Mouse (Mus musculus): ENCODE data around the gene F2rl2.
A peak's percentile ranks its signal among the peaks of the same experiment; 100 is the strongest.

Gene F2rl2

DNA sequence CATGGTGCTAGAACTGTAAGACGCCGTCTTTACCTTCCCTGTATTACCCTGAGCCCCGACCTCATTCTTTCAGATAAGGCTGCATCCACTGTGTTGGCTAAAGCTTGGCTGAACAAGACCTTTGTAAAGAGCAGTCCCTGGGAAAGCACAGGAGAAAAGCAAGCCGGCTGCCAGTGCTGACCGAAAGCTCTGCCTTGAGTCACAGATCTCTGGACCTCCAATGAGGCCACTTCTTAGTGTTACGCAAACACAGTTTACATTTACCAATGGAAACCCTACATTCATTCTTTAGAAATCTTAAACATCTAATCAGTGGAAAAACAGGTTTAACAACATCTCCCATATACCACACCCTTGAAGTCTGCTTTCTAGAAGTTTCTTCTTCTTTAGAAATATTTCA is 8.9 kb downstream of the F2rl2 start:
- no peak for DNase-seq

DNA sequence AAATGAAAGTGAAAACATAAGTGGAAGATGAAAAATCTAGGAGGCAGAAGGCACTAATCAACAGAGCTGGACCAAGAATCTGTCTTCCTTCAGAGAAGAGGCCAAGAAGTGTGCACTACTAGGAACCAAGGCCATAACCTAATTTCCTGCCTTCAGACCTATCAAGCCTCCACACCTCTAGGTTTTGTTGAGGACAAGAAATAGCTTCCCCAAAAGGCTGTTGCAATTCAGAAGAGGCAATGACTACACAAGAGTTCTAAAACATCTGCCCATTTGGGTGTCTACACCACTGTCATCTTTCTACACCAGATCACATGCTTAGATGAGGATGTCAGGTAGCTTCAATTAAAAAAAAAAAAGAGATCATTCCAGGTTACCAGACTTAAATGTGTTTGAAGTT is 15.4 kb downstream of the F2rl2 start:
- DNase-seq = no peak

DNA sequence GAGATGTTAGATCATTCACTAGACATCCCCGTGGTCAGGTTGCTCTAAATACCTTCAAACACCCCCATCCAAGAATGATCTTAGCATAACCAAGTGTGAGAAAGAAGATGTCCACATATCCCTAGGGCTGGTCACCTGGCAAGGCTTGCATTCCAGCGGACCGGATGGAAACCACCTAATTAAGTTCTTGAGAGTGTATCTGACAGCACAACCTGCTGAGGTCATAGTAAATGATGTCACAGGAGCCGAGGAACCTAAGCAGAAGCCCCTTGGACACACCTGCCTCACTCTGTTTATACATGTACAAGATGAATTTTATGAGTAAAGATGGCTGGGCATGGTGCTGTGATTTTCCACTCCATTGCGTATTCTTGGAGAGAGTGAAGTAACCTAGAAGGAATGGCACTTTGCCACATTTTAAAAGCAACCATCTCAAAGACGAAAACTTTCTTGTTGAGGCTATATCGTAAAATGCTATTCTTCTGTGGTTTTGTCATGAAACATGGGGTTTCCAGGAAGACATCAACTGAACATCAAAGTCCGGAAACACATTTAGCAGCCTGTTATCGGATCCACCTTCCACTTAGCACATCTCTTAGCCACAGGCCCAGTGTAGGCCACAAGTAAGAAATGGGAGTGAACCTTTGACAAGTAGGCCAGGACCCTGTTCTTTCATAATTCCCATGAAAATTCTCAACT is 16.1 kb downstream of the F2rl2 start:
- DNase-seq = no peak

DNA sequence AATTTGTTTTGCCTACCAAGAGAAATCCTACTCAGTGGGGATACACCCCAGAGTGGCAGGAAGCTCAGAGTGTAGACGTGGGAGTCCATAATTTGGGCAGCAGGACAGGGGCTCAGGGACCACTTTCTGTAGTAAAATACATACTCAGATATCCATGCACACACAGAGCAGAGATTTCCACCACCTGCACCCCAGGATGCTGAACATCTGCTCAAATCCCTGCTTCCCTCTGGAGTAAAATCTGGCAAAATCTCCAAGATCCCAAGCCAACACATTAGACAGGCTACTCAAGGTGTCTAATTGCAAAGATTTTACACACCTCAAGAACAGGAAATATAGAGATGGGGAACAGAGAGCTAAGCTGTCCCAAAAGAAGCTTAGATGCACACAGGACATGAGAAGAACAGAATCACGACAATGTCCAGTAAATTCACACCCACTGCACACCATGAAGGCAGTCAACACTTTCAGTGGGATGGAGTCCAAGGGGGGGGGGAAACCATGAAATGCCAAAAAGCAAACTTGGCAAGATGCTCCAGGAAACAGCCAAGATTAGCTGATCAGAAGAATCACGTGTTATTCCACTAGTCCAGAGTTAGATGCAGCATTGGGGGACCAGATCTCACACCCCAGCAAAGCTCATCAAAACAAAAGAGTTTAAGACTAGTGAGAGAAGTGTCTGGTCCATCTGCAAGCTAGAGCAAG is 17.8 kb downstream of the F2rl2 start:
- no peak for DNase-seq

DNA sequence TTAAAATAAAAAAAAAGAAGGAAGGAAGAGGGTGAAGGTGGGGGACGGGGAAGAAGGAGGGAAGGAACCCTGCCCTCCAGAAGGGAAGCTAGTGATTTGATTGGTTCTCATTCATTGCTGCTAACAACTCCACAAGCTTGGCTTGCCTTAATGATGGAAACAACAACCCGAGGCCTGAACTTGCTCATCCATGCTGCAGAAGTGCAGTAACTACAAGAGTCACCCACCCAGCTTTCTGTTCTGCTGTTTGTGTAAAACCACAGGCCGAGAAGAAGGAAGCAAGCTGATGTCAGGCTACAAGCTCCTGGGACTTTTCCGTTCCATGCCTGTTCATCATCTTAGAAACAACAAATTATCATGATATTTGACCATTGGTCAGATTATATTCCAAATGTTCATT is 18.7 kb downstream of the F2rl2 start:
- DNase-seq = no peak

DNA sequence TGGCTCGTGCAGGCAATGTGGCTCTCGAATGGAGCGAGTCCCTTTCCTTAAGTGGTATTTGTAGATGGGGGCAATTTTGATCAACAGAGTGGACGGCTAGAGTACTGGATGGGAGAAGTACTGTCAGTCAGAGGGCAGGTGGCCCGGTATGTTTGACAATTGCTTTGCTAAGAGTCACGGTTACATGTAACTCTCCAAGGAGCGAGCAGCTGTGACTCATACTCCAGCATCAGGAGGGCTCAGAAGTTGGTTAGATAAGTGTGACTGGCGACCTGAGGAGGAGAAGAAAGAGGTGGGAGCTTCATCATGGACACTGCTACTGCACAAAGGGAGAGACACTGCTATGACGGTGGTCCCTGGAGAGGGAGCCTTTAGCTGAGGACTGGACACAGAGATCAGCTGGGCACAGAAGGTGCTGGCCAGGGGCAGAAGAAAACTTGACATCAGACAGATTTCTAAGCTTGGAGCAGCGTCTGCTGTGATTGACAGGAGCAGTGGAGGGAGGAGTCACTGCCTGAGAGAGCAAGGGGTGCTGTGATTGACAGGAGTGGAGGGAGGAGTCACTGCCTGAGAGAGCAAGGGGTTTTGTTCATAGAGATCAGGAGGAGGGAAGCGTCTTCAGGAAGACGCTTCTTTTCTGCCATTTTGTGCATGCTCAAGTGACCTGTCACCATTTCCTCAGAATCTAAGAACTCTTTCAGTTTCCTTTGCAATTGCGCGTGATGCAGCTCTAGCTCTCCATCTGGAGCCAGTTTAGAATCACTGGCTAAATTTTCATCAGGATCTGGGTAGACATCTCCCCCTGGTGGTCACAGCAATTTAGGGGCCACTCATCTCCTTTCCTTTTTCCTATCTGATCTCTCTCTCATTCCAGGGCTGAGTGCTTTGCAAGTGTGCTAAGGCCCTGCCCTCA is 22.9 kb downstream of the F2rl2 start:
- DNase-seq = peak; percentile 26 to 64

DNA sequence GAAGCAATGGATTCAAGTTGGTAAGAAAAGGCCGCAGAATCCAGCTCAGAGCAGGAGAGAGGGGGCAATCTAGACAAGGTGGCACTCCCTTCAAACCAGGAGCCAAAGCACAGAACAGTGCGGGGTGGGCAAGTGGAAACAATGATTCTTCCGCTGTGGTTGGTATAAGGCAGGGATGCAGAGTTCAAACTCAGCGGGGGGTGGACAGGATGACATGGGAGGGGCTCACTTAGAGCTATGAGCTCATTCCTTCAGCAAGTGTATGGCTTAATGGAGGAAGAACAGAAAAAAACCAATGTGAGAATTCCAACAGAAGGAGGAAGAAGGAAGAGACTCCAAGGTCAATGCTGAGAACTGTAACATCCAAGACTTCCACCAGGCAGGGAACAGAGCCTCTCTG is 33.8 kb downstream of the F2rl2 start:
- no peak for DNase-seq

DNA sequence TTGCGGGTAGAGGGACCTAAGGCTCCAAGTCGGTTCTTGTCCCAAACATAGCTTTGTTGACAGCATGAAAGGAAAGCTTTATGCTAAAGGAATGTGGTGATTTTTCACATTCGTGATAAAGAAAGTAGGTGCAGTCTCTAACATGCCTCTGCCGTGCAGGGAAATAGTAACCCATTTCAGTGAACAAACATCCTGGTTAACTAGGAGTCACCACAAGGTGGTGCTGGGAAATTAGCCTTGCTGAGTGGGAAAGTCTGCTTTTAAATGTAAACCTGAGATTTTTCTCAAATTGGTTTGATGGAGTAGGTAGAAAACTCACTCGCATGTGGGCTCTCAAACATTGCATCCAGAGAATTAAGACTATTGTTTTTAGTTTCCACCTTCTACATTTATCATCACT is 43.0 kb downstream of the F2rl2 start:
- no peak for DNase-seq

DNA sequence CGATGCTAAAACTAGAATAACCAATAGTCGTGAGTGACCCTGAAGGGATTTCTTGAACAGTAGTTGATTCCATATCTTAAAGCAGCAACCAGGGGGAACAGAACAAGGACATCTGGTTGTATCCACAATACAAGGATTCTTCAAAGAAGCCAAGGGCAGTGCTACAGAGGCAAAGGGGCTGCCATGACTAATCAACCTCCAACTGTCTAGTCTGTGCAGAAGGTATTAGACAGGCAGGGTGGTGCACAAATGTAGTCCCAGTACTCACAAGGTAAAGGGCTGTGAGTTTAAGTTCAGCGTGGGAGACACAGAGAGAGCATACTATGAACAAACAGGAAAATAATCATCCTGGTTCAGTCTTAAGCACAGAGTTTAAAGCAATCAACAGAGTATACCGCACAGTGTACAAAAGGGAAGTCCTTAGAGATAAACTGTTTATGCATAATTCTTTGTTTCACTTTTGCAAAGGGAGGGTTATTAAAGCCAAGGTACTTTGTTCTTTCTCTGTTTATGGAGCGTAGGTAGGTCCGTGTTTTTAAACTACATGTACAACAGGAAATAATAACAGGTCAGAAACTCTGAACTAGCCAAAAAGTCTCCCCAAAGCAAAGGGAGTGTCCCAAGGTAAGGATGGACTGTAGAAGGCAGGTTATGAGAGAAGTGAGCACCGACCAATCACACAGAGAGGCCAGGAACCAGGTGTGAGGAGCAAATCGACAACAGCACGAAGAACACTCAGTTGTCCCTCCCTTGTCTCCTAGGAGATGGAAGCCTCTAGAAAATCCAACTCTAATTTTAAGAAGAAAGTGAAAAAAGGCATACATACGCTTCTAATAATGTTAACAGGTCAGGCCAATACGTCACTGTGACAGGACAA is 45.4 kb downstream of the F2rl2 start:
- DNase-seq = no peak

DNA sequence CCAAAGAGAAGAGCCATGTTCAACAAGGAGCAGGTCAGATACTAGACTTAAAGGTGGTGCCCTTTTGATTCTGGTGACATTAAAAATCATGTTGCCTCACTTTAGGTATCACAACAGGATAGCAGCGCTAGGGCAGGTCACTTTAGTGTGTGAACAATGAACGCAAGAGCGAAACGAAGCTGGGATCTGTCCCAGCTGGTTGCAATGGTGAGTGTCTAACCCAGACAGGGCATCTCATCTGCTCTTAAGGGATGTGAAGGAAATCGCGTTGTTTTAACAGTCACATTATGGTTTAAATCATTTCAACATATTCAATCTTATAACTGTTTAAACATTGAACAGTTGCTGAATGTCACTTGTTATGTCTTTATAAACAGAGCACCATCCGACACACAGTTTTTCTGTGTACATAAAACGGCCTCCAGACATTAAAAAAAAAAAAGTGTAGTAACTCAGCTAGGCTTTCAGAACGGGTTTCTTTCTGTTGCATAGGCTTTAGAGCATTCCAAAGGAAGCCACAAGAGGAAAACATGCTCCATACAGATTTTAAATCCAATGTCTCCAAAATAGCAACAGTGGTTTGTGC is 46.3 kb downstream of the F2rl2 start:
- no peak for DNase-seq

DNA sequence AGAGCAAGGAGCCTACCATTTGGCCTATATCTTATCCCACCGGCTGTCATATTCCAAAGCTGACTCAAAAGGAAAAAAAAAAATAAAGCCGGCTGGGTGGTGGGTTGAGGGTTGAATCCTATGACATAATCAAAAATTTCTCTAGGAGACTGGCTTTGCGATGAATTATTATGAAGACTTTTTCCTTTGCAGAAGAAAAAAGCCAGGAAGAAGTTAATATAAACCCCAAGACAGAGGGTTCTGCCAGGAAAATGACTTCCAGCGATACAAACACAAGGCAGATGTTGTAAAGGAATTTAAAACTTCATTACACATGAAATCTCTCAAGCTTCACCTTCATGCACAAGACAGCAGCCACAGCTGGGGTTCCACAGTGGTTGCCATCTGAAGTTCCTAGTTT is 48.8 kb downstream of the F2rl2 start:
- no peak for DNase-seq

DNA sequence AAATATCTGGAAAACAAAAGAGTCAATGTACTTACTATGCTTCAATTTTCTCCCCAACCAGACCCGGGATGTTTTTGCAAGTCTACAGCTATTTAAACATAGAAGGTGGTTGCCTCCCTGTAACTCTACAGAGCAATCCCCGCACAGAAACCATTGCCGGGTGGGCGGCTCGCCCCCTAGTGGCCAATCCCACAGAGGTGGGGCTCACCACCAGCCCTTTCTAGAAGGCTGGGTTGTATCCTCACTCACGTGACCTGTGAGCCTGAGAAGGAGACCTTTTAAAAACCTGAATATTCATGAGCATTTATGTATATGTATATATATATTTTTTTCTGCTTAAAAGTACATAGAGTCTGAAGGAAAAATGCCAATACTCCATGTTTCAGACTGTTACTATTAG is 49.9 kb downstream of the F2rl2 start:
- DNase-seq = peak in 1 of 2 experiments; percentile 21

DNA sequence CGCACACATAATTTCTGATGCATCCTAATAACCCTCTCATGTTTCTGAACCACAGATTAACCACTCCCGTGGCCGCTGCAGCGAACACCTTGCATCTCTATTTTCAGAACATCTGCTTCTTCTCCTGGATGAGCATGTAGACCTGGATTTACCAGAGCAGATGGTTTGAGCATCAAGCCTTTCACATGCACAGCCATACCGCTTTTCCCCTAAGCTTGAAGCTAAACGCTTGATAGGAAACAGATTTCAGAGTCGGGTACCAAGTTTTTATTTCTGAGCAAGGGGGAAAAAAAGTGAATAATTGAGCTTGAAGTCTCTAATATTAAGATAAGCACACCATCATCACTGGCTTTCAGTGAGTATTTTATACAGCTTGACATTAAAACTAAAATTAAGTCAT is 50.4 kb downstream of the F2rl2 start:
- DNase-seq = no peak

DNA sequence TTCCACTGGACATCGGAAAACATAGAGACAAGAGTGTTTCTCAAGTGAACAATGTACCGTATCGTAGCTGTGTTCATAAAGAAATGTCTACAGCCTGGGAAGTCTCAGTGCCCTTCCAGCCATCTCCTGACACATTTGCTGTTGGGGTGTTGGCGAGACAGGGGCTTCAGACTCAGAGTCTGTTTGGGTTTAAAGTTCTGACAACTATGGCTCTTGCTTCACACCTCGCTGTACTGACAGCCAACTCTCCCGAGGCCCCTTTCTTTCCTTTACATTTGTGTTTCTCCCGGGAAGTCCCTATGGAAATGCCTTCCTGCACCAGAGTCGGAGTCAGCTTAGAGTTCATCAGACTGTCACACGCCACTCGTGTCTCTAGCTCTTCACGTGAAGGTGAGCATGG is 50.9 kb downstream of the F2rl2 start:
- DNase-seq = no peak
